Mouse (Mus musculus): ENCODE data around the gene Ptpro. TPM values are rescaled to one million over a fixed set of nuclear protein-coding genes. Genes with fewer than 3 reads are reported as not detected.

Gene Ptpro
- polyA plus RNA-seq (2014; fragmentation: Illumina TruSeq; extraction: RNeasy Lipid Tissue Mini Kit (QIAGEN cat#74804); ENCODE audit: low read depth, low replicate concordance): 20.4 TPM

GRCm38 (mm10) chr6:137252194-137252886 is at the start of gene Ptpro:
Gene Ptpro, plus strand, starts transcription at chr6:137252319.

Other genes starting within 250 kb of the Ptpro start
- 14.5 TPM for gene Rerg, start 81.8 kb upstream of the Ptpro start, polyA plus RNA-seq (2014; fragmentation: Illumina TruSeq; extraction: RNeasy Lipid Tissue Mini Kit (QIAGEN cat#74804); ENCODE audit: low read depth, low replicate concordance)